Mouse (Mus musculus): ENCODE results near the gene Rnd1. TPM values are rescaled to one million over a fixed set of nuclear protein-coding genes. Genes with fewer than 3 reads are reported as not detected.

Gene Rnd1
- polyA plus RNA-seq, 1 experiment, result 9.6 TPM

- Histone ChIP-seq H3K4me1 (ENCODE audit: control insufficient read depth, insufficient read depth, low read length) (no peaks in the 10 kb centered on the region; the same call in 1 of the 2 replicates), H3K4me3 (ENCODE audit: insufficient read depth, low read length) (no peak overlapping the region), H3K27ac (ENCODE audit: insufficient read depth, low read length) (no peak overlapping the region)
- TF ChIP-seq POLR2A (IDR thresholded peaks at IDR 0.05; ENCODE audit: low read depth, low read length) (no peak), CTCF (IDR thresholded peaks at IDR 0.05; ENCODE audit: borderline replicate concordance, insufficient read depth, low read length) (no peak)
Measured at GRCm38 (mm10) chr15:98704312-98704711, 27.1 kb upstream of the Rnd1 start.

DNA sequence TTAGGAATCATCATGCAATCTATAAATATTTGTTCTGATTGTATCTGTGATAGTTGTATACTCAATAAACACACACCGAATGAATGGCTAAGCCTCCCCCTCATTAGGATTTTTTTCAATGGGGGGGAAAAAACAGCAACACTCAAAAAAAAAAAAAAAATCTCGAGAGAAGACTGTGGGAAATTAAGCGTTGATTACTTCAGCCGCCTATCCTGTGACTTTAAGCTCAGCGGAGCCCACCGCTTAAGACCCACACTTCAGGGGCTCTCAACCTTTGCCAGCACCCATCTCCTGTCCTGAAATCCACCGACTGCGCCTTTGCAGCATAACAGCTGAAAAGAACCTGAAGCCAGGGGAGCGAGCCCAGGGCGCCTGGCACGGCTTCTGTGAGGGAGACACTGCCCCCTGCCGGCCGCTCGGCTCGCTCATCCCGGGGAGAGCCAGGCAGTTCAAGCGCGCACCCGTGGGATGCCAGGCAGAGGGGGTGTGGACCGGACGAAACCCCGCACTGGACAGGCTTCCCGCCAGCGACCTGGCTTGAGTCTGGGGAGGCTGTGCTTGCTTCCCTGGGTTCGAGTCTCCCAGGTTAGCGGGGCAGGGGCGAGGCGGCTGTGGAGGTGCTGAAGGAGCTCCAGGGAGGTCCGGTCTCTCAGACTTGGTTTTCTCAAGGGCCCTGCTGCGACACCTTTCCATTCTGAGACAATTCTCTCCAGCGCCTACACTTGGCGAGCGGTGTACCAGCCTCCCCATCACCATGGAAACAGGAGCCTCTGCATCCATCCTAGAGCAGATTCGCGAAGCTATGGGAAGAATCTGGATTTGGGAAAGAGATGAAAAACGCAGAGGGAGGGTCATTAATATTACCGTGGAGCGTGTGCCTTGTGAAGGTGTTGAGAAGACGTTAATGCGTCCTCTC lies 22.2 kb upstream of the Rnd1 start:
- peak overlapping the region; percentile 34; the same call in 1 of the 2 replicates for H3K4me3 ChIP-seq (ENCODE audit: insufficient read depth, low read length)
- H3K27ac ChIP-seq (ENCODE audit: insufficient read depth, low read length), result no peak overlapping the region
- peak; percentile 73 for TF ChIP-seq CTCF (IDR thresholded peaks at IDR 0.05; ENCODE audit: borderline replicate concordance, insufficient read depth, low read length)
- no peak for TF ChIP-seq POLR2A (IDR thresholded peaks at IDR 0.05; ENCODE audit: low read depth, low read length)
- no peaks in the 10 kb centered on the region; the same call in 1 of the 2 replicates for H3K4me1 ChIP-seq (ENCODE audit: control insufficient read depth, insufficient read depth, low read length)

GRCm38 (mm10) chr15:98696216-98696615 lies 19.0 kb upstream of the Rnd1 start:
- no peak overlapping the region for H3K27ac ChIP-seq (ENCODE audit: insufficient read depth, low read length)
- H3K4me3 ChIP-seq (ENCODE audit: insufficient read depth, low read length), result no peak overlapping the region
- TF ChIP-seq CTCF (IDR thresholded peaks at IDR 0.05; ENCODE audit: borderline replicate concordance, insufficient read depth, low read length), result no peak
- TF ChIP-seq POLR2A (IDR thresholded peaks at IDR 0.05; ENCODE audit: low read depth, low read length), result no peak
- peaks cover 5% of the 10 kb centered on the region; the same call in 1 of the 2 replicates for H3K4me1 ChIP-seq (ENCODE audit: control insufficient read depth, insufficient read depth, low read length)

GRCm38 (mm10) chr15:98695726-98696125 lies 18.5 kb upstream of the Rnd1 start:
- Histone ChIP-seq H3K4me1 (ENCODE audit: control insufficient read depth, insufficient read depth, low read length) (peaks cover 5% of the 10 kb centered on the region; the same call in 1 of the 2 replicates), H3K4me3 (ENCODE audit: insufficient read depth, low read length) (no peak overlapping the region), H3K27ac (ENCODE audit: insufficient read depth, low read length) (no peak overlapping the region)
- no peak for TF ChIP-seq POLR2A (IDR thresholded peaks at IDR 0.05; ENCODE audit: low read depth, low read length)
- no peak for TF ChIP-seq CTCF (IDR thresholded peaks at IDR 0.05; ENCODE audit: borderline replicate concordance, insufficient read depth, low read length)

DNA sequence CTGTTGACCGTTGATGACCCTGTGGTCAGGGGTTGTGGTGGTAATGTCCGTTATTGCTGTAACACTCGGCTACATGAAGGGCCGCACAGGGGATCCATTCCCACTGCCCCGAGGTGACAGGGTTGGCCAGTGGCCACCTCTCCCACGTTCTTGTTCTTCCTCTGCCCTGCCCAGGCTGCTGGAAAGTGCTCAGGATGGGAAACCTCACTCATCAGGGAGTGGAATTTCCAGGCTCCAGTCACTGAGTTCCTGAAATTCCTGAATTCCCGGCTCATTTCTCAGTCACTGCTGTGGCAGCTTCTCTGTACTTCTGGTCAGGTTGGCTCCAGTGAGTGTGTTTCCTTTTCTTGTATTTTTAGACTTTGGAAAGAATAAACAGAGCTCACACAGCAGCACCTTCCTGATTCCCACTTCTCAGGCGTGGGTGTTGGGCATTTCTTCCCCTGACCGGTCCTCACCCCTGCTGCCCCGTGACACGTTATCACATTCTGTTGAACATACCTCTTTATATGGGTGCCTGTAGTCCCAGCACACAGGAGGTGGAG lies 15.0 kb upstream of the Rnd1 start:
- no peak overlapping the region for H3K4me3 ChIP-seq (ENCODE audit: insufficient read depth, low read length)
- TF ChIP-seq CTCF (IDR thresholded peaks at IDR 0.05; ENCODE audit: borderline replicate concordance, insufficient read depth, low read length) (no peak), POLR2A (IDR thresholded peaks at IDR 0.05; ENCODE audit: low read depth, low read length) (no peak)
- peak overlapping the region; percentile 70 for H3K27ac ChIP-seq (ENCODE audit: insufficient read depth, low read length)
- peaks cover 5% of the 10 kb centered on the region; the same call in 1 of the 2 replicates for H3K4me1 ChIP-seq (ENCODE audit: control insufficient read depth, insufficient read depth, low read length)

GRCm38 (mm10) chr15:98691486-98692147 lies 14.4 kb upstream of the Rnd1 start:
- TF ChIP-seq POLR2A (IDR thresholded peaks at IDR 0.05; ENCODE audit: low read depth, low read length), result no peak
- TF ChIP-seq CTCF (IDR thresholded peaks at IDR 0.05; ENCODE audit: borderline replicate concordance, insufficient read depth, low read length), result no peak
- peak overlapping the region; percentile 45; the same call in 1 of the 2 replicates for H3K27ac ChIP-seq (ENCODE audit: insufficient read depth, low read length)

DNA sequence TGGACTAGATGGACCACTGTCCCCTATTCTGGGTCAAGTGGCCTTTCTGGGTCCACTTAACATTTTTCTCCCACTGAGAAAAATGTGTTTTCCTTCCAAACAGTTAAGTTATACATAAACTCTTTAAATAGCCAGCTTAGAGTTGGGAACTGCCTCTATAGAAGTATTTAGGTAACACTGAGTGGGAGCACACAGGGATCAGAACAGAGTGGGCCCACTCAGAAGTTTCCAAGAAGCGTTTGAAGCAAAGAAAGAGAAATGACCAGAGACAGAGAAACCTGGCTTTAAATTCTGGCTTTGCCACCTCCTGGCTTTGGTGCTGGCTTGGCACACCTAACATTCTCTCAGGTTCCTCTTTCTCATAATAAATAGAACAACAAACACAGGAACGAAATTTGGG lies 12.4 kb upstream of the Rnd1 start:
- no peak overlapping the region for H3K4me3 ChIP-seq (ENCODE audit: insufficient read depth, low read length)
- TF ChIP-seq CTCF (IDR thresholded peaks at IDR 0.05; ENCODE audit: borderline replicate concordance, insufficient read depth, low read length) (no peak), POLR2A (IDR thresholded peaks at IDR 0.05; ENCODE audit: low read depth, low read length) (no peak)
- H3K4me1 ChIP-seq (ENCODE audit: control insufficient read depth, insufficient read depth, low read length), result peaks cover 5% of the 10 kb centered on the region; the same call in 1 of the 2 replicates
- H3K27ac ChIP-seq (ENCODE audit: insufficient read depth, low read length), result no peak overlapping the region

More at GRCm38 (mm10) chr15:98691486-98692147, 14.4 kb upstream of the Rnd1 start:
- no peak overlapping the region for H3K4me3 ChIP-seq (ENCODE audit: insufficient read depth, low read length)
- H3K4me1 ChIP-seq (ENCODE audit: control insufficient read depth, insufficient read depth, low read length), result peaks cover 5% of the 10 kb centered on the region; the same call in 1 of the 2 replicates

DNA sequence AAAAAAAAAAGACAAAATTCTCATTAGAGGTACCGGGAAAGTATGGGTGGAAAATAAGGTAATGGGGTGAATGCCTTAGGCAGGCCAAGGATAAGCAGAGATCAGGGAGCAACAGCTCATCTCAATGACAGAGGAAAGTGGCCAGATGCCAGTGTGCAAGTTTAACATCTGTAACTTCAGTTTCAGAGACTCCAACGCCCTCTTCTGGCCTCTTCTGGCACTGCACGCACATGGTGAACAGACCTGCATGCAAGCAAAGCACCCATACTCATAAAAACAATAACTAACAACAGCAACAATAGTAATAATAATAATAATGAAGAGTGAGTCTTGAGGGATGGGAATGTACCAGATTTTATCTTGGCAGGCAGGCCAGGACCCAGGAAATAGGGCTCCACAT lies 8.7 kb upstream of the Rnd1 start:
- no peak for TF ChIP-seq POLR2A (IDR thresholded peaks at IDR 0.05; ENCODE audit: low read depth, low read length)
- TF ChIP-seq CTCF (IDR thresholded peaks at IDR 0.05; ENCODE audit: borderline replicate concordance, insufficient read depth, low read length), result no peak
- Histone ChIP-seq H3K4me1 (ENCODE audit: control insufficient read depth, insufficient read depth, low read length) (no peaks in the 10 kb centered on the region; the same call in 1 of the 2 replicates), H3K27ac (ENCODE audit: insufficient read depth, low read length) (no peak overlapping the region), H3K4me3 (ENCODE audit: insufficient read depth, low read length) (no peak overlapping the region)

DNA sequence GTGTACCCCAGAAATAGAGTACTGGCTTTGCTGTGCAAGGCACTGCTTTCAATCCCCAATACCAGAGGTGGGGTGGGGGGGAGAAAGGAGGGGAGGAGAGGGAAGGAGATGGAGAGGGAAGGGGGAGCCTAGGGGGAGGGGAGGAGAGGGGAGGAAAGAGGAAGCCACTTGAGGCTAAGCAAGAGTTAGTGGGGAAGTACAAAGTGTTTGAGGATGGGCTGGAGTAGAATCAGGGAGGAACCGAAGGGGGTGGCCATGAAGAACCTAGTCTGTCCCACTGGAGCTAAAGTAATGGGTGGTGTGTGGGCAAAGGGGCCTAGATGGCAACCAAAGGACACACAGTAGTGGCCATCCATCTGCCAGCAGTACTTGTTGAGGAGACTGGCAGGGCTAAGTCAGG lies 6.5 kb upstream of the Rnd1 start:
- Histone ChIP-seq H3K27ac (ENCODE audit: insufficient read depth, low read length) (no peak overlapping the region), H3K4me3 (ENCODE audit: insufficient read depth, low read length) (no peak overlapping the region), H3K4me1 (ENCODE audit: control insufficient read depth, insufficient read depth, low read length) (no peaks in the 10 kb centered on the region)
- TF ChIP-seq CTCF (IDR thresholded peaks at IDR 0.05; ENCODE audit: borderline replicate concordance, insufficient read depth, low read length) (no peak), POLR2A (IDR thresholded peaks at IDR 0.05; ENCODE audit: low read depth, low read length) (no peak)

All from embryonic fibroblast, embryonic 13.5 days (primary cell).